Mouse (Mus musculus) ES-E14 (cell line): ENCODE results near the gene Crabp1. TPM values are rescaled to one million over a fixed set of nuclear protein-coding genes. Genes with fewer than 3 reads are reported as not detected.

Experiments used
- DNase-seq: peaks from one replicate; pipeline ENCODE4 v3.0.0-alpha.2; 2013; ENCODE audit warnings: low read depth, low spot score
- H3K27ac ChIP-seq: 2 replicates; pipeline ENCODE4 v1.5.1; 2012; ENCODE audit warnings: low read depth, mild to moderate bottlenecking, low read length, moderate library complexity, mixed read lengths; ENCODE audit not compliant: poor library complexity, insufficient read depth, severe bottlenecking
- H3K36me3 ChIP-seq: 2 replicates; pipeline ENCODE4 v1.6.1; 2012; ENCODE audit warnings: mild to moderate bottlenecking, low read length, moderate library complexity, mixed read lengths; ENCODE audit not compliant: control insufficient read depth, poor library complexity, insufficient read depth, severe bottlenecking
- H3K4me1 ChIP-seq, 2 experiments: fragments of 150-350 bp in 1 of 2; sonication (generic) in 1 of 2; 2 replicates each; pipeline ENCODE4 v1.6.1; 2012; ENCODE audit warnings: low read length in 2 of 2, mild to moderate bottlenecking in 1 of 2, mixed read lengths in 1 of 2; ENCODE audit not compliant: control insufficient read depth in 2 of 2, insufficient read depth in 2 of 2, poor library complexity in 1 of 2
- H3K4me3 ChIP-seq, 2 experiments: fragments of 150-350 bp in 1 of 2; sonication (generic) in 1 of 2; 2 replicates each; pipeline ENCODE4 v1.5.1; 2012; ENCODE audit warnings: low read length in 2 of 2, low read depth in 1 of 2, mild to moderate bottlenecking in 1 of 2, mixed read lengths in 1 of 2; ENCODE audit not compliant: insufficient read depth in 1 of 2, poor library complexity in 1 of 2, severe bottlenecking in 1 of 2
- H3K9ac ChIP-seq: 2 replicates; pipeline ENCODE4 v1.6.1; 2012; ENCODE audit warnings: low read depth, mild to moderate bottlenecking, low read length, mixed read lengths; ENCODE audit not compliant: poor library complexity, insufficient read depth, severe bottlenecking
- H3K9me3 ChIP-seq: fragments of 150-350 bp; sonication (generic); 2 replicates; pipeline ENCODE4 v1.6.1; 2012; ENCODE audit warnings: low read depth, mild to moderate bottlenecking, low read length; ENCODE audit not compliant: control insufficient read depth, insufficient read depth
- CHD2 ChIP-seq: IDR thresholded peaks from 2 replicates; pipeline ENCODE4 v1.6.1; 2014; ENCODE audit warnings: mild to moderate bottlenecking, low read depth, low read length, inconsistent platforms
- HCFC1 ChIP-seq: IDR thresholded peaks from 2 replicates; pipeline ENCODE4 v1.6.1; 2012; ENCODE audit warnings: low read length, inconsistent platforms, borderline replicate concordance; ENCODE audit not compliant: insufficient read depth
- MAFK ChIP-seq: IDR thresholded peaks from 2 replicates; pipeline ENCODE4 v1.6.1; 2014; ENCODE audit warnings: mild to moderate bottlenecking, low read depth, low read length, inconsistent platforms; ENCODE audit not compliant: insufficient read depth
- ZC3H11A ChIP-seq: IDR thresholded peaks from 2 replicates; pipeline ENCODE4 v1.6.1; 2012; ENCODE audit warnings: low read depth, mild to moderate bottlenecking, inconsistent platforms, low read length, borderline replicate concordance
- ZNF384 ChIP-seq: IDR thresholded peaks from 2 replicates; pipeline ENCODE4 v1.6.1; 2012; ENCODE audit warnings: low read depth, low read length, inconsistent platforms
- in situ Hi-C, 2 experiments: fragments of 600-800 bp; cut with MboI; formaldehyde crosslinking; loops; one replicate each; pipeline ENCODE4 v1.15.1; 2025; ENCODE audit warnings: low sequenced_read_pairs in 2 of 2, inconsistent platforms in 1 of 2; ENCODE audit not compliant: unreplicated experiment in 2 of 2
- total RNA-seq: library from RNA; depleted of rRNA; stranded (reverse); fragments of 300-350 nt; gene quantifications from 2 replicates; pipeline ENCODE4 v1.2.3, GENCODE M21; 2012

The Crabp1 gene
- total RNA-seq, 1 experiment, result 16.9 TPM

GRCm38 (mm10) chr9:54770140-54770780 is 5.7 kb downstream of the Crabp1 start:
- Histone ChIP-seq H3K4me1 (no peaks in the 10 kb centered on the region; a peak in 1 of 4 replicates), H3K9ac (no peak overlapping the region), H3K9me3 (no peaks in the 10 kb centered on the region), H3K27ac (no peak overlapping the region), H3K36me3 (no peaks in the 10 kb centered on the region), H3K4me3 (no peak overlapping the region)
- DNase-seq, result no peak
- TF ChIP-seq HCFC1, result no peak
- no peak for TF ChIP-seq ZNF384
- TF ChIP-seq MAFK, result no peak
- no peak for TF ChIP-seq ZC3H11A
- TF ChIP-seq CHD2, result no peak
- in situ Hi-C loops, result no loop called here

DNA sequence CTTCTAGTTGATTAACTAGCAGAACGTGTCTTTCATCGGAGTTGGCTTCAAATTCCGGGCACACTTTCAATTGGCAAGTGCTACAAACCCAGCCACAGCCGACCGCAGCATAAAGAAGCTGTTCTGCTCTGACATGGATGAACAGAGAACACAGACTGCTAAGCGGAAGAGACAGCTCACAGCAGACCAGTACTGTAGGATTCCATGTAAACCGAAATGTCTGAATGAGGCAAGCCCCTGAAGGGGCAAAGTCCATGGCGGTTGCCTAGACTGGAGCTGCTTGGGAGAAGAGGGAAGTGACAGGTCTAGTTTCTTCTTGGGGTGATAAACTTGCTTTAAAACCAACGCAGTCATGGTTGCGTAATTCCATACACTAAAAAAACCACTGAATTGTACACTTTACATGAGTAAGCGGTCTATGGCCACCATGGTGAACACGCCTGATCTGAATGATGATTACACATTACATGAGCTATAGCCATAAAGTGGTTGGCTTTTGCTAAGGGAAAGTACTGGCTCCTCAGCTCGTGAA is 12.0 kb downstream of the Crabp1 start:
- no peak overlapping the region for H3K27ac ChIP-seq
- H3K9ac ChIP-seq, result no peak overlapping the region
- no peaks in the 10 kb centered on the region for H3K36me3 ChIP-seq
- in situ Hi-C loops, result no loop called here
- no peak overlapping the region for H3K4me3 ChIP-seq
- no peak for DNase-seq
- TF ChIP-seq CHD2, result no peak
- no peak for TF ChIP-seq HCFC1
- no peaks in the 10 kb centered on the region for H3K4me1 ChIP-seq
- H3K9me3 ChIP-seq, result no peaks in the 10 kb centered on the region

DNA sequence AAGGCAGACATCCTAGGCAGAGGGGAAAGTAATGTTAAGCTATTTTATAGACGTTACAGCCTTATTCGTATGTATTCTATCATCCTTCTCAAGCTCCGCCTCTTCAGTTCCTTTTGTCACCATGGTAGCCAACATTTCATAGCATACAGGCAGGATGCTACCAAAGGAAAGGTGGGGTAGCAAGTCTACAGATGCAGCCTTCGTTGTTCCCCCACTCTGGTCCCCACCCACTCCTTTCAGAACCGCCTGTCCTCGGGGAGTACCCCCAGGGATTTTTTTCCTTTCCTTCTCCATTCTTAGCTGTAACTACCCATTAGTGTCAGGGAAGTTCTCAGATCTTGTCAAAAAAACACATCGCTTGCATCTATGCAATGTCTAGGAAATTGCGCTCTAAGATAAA is 14.7 kb downstream of the Crabp1 start:
- DNase-seq, result no peak
- Histone ChIP-seq H3K36me3 (no peaks in the 10 kb centered on the region), H3K4me3 (no peak overlapping the region), H3K9ac (no peak overlapping the region), H3K4me1 (no peaks in the 10 kb centered on the region), H3K27ac (no peak overlapping the region), H3K9me3 (no peaks in the 10 kb centered on the region)
- no peak for TF ChIP-seq MAFK
- TF ChIP-seq HCFC1, result no peak
- no peak for TF ChIP-seq CHD2
- TF ChIP-seq ZC3H11A, result no peak
- no peak for TF ChIP-seq ZNF384
- in situ Hi-C loops, result no loop called here

GRCm38 (mm10) chr9:54782504-54782903 is 18.0 kb downstream of the Crabp1 start:
- H3K4me3 ChIP-seq, result no peak overlapping the region
- no peaks in the 10 kb centered on the region for H3K9me3 ChIP-seq
- TF ChIP-seq ZNF384 (no peak), CHD2 (no peak), HCFC1 (no peak), ZC3H11A (no peak), MAFK (no peak)
- in situ Hi-C loops, result no loop called here
- H3K36me3 ChIP-seq, result no peaks in the 10 kb centered on the region
- H3K27ac ChIP-seq, result no peak overlapping the region
- no peaks in the 10 kb centered on the region for H3K4me1 ChIP-seq
- no peak overlapping the region for H3K9ac ChIP-seq
- DNase-seq, result no peak

DNA sequence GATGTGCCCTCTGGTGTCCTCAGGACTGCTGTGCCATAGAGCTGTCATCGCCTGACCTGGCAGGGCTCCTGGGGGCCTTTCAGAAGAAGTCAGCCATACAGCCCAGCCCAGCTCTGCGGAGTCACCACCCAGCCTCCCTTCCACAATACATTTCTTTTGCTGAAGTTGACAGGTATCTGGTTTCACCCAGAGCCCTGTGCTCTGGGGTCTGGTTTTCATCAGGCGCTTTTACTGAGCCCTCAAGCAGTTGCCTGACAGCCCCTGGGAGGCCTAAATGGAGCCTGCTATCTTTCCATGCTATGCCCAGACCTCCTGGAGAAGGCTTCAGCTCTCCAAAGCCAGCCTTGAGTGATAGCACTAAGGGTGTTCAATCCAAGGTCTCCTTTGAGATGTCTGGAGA is 19.5 kb downstream of the Crabp1 start:
- Histone ChIP-seq H3K4me3 (no peak overlapping the region), H3K4me1 (no peaks in the 10 kb centered on the region), H3K9me3 (no peaks in the 10 kb centered on the region), H3K9ac (no peak overlapping the region), H3K36me3 (no peaks in the 10 kb centered on the region), H3K27ac (no peak overlapping the region)
- no peak for TF ChIP-seq ZC3H11A
- TF ChIP-seq ZNF384, result no peak
- no peak for TF ChIP-seq HCFC1
- TF ChIP-seq CHD2, result no peak
- no peak for TF ChIP-seq MAFK
- in situ Hi-C loops, result no loop called here
- DNase-seq, result no peak
